Mouse (Mus musculus) frontal cortex, postnatal 36 days (tissue): ENCODE data around the gene P2ry13.

Experiments used
- DNase-seq, 2 experiments: peaks; one replicate each; pipeline ENCODE4 v3.0.0; 2022; ENCODE audit warnings: low spot score in 2 of 2

The P2ry13 gene

GRCm38 (mm10) chr3:59210727-59211126 is at the start of gene P2ry13:
P2ry13 (minus strand) TSS chr3:59210882.
- no peak for DNase-seq

DNA sequence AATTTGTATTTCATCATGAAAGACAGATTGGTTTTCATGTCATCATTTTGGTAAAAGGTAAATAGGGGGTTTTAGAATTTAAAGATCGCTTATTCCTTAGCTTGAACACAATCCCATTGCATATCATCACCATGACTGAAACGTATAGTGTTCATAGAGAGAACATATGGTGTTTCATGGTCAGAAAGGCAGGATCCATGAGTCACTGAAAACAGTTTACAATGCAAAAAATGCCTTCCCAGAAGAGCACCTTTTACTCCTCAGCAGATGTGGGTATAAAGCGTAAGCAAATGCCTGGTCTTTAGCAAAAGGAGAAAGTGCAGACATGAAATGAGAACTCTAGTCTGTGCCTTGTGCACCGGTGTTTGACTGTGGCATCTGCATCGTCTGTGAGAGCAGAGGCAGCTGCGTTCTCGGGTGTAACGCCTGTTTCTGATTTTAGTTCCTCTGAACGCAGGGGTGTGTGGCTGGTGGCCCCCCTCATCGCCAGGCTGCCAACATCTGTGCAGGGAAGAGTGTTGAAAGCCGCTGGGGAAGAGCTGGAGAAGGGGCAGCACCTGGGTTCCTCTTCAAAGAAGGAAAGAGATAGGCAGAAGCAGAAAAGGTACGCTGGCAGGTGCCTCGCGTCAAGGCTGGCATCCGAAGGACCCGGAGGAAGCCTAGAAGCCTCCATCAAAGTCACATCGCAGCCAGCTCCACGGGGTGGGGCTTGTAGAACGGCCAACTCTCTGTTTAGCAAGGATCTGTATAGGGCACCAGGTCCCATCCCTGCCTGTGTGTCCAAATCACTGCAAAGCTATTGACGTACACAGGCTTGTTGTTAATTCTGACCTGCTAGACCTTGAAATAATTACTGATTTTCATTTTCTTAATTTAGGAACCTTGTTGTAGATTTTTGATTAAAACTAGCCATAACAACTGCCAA is 47.3 kb upstream of the P2ry13 start:
- DNase-seq = peak; percentile 26 to 30

GRCm38 (mm10) chr3:59250454-59250853 is 39.8 kb upstream of the P2ry13 start:
- DNase-seq = no peak

DNA sequence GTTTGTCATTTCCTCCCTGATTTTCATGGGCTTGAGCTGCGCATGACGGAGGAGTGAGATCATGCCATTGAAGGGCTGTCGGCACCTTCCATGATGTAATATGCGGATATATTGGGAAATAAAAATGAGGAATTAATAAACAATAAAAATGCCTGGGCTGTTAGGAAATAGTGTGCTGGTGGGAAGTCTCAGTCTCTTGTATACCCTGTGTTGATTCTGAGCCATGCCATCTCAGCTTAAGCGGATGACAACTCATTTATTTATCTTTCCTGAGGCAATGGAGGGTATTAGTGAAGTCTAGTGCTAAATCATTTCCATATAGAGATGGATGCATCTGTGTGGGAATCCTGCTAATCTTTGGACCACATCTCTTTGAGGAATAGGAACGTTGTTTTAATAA is 37.3 kb upstream of the P2ry13 start:
- no peak for DNase-seq

GRCm38 (mm10) chr3:59243384-59243783 is 32.7 kb upstream of the P2ry13 start:
- DNase-seq = peak; percentile 80 to 87

DNA sequence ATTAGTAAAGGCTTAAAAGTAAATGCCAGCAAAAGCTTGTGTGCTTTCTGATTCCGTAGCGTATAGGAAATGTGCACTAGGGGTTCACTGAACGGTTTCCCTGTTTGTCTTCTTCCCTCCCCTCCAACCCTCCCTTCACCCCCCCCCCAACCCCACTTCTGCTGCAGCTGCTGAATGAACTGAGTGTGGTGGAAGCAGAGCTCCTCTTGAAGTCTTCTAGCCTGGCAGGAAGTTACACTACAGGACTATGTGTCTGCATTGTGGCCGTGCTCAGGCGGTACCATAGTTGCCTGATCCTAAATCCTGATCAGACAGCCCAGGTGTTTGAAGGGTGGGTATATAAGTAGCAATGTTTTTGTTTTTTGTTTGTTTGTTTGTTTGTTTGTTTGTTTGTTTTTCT is 24.2 kb upstream of the P2ry13 start:
- DNase-seq = no peak

- DNase-seq = peak in 1 of 2 experiments; percentile 46
Measured at GRCm38 (mm10) chr3:59230912-59231311, 20.2 kb upstream of the P2ry13 start.

- peak in 1 of 2 experiments; percentile 51 for DNase-seq
Measured at GRCm38 (mm10) chr3:59228730-59229551, 18.3 kb upstream of the P2ry13 start.

DNA sequence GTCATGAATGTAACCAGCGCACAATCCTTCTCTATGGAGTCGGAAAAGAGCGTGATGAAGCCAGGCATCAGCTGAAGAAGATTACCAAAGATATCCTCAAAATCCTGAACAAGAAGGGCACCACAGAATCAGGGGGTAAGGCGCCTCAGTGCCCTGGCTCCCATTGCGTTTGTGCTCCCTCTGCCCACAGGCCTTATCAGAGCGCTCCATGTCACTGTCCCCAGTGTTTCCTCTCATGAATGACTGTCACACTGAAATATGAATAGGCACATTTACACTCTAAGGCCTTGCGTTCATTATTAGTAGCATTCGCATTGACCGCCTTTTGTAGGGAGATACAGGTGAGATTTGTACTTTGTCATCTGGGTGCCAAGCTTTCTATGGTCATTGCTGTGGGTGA is 17.0 kb upstream of the P2ry13 start:
- DNase-seq = no peak

DNA sequence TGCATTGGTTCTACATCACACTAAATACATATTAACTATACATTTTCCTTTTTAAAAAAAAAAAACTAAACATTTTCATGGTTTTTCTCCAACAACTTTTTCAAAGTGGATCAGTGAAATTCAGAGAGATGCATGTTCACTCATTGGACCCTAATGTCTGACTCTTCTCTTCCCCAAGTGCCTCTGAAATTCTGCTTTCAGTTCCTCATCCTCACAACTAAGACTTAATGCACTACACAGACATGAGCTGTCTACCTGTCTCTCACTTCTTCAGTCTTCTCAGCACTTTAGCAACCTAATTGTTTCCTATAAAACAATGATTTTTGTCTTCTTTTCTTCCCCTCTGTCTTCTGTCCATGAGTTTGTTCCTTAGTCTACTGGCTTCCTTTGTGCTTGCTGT is 14.7 kb upstream of the P2ry13 start:
- DNase-seq = no peak

- DNase-seq = no peak
Measured at GRCm38 (mm10) chr3:59222303-59222702, 11.6 kb upstream of the P2ry13 start.

GRCm38 (mm10) chr3:59219326-59219725 is 8.6 kb upstream of the P2ry13 start:
- DNase-seq = no peak

GRCm38 (mm10) chr3:59217211-59217610 is 6.5 kb upstream of the P2ry13 start:
- DNase-seq = no peak

DNA sequence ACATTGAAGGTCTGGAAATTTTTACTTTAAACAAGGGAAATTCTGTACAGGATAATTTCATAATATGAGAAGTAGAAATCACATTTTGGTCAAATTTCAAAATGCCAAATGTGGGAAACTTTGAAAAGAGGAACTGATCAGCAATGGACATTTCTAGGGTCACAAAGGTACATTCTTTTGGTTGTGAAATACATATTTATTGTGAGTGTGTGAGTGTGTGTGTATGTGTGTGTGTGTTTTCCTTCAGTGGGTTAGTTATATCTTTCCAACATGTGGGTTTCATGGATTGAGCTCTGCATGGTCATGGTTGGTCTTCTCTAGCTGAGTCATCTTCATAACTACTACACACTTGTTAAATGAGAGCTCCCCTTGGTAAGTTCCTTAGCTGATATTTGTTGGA is 1.7 kb upstream of the P2ry13 start:
- no peak for DNase-seq

GRCm38 (mm10) chr3:59211784-59212183 is 1.1 kb upstream of the P2ry13 start:
- no peak for DNase-seq

DNA sequence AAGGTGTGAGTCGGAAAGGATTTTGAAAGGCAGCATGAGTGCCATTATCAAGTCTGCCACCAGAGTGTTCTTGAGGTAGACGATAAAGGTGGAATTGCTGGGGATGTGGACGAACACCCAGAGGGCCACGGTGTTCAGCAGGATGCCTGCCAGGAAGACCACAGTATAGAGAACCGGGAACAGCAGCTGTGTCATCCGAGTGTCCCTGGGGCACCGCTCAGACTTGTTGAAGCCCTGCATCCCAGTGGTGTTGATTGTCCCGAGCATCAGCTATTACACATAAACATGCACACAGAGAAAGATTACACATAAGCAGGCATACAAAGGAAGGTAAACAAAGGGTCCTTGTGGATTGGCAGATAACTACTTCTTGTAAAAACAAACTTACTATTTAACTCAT is 593 bp downstream of the P2ry13 start:
- no peak for DNase-seq

- DNase-seq = peak in 1 of 2 experiments; percentile 47
Measured at GRCm38 (mm10) chr3:59208650-59209548, 1.8 kb downstream of the P2ry13 start.

GRCm38 (mm10) chr3:59205941-59206340 is 4.7 kb downstream of the P2ry13 start:
- no peak for DNase-seq

- no peak for DNase-seq
Measured at GRCm38 (mm10) chr3:59204719-59205503, 5.8 kb downstream of the P2ry13 start.

- no peak for DNase-seq
Measured at GRCm38 (mm10) chr3:59203802-59204520, 6.7 kb downstream of the P2ry13 start.
